Mouse (Mus musculus): ENCODE data around the gene Mettl15.

Gene Mettl15

GRCm38 (mm10) chr2:109156131-109156530 lies 124.4 kb downstream of the Mettl15 start:
- no peak for DNase-seq

- peak; percentile 44 for DNase-seq
Observed at GRCm38 (mm10) chr2:109153402-109154050, 127.0 kb downstream of the Mettl15 start.

GRCm38 (mm10) chr2:109147292-109147691 lies 133.3 kb downstream of the Mettl15 start:
- no peak for DNase-seq

GRCm38 (mm10) chr2:109144410-109144809 lies 136.1 kb downstream of the Mettl15 start:
- no peak for DNase-seq

GRCm38 (mm10) chr2:109140330-109140729 lies 140.2 kb downstream of the Mettl15 start:
- no peak for DNase-seq

- peak; percentile 9 for DNase-seq
Observed at GRCm38 (mm10) chr2:109137276-109137675, 143.3 kb downstream of the Mettl15 start.

- no peak for DNase-seq
Observed at GRCm38 (mm10) chr2:109130718-109131117, 149.8 kb downstream of the Mettl15 start.

- DNase-seq: no peak
Observed at GRCm38 (mm10) chr2:109129921-109130320, 150.6 kb downstream of the Mettl15 start.

- peak; percentile 90 for DNase-seq
Observed at GRCm38 (mm10) chr2:109105773-109106484, 174.6 kb downstream of the Mettl15 start.

- DNase-seq: no peak
Observed at GRCm38 (mm10) chr2:109049686-109050085, 230.9 kb downstream of the Mettl15 start.
